Comparison of ENCODE assay signal across 19 mouse cellular contexts in genomic region chr1:38310496-38310895, GRCm38 (mm10).
"Had no signal": no experiment of that assay in that cellular context is flagged by ENCODE, and none has a peak within 500 bp of the region (broad histone marks: within the 10 kb centered on the region; RNA-seq: fewer than 3 reads in every experiment).

No protein-coding gene starts in this region.

- H3K9ac ChIP-seq: lung, embryonic 14.5 days; midbrain, embryonic 12.5 days; neural tube, embryonic 13.5 days; neural tube, embryonic 15.5 days had no signal

- H3K4me2 ChIP-seq: lung, embryonic 14.5 days; midbrain, embryonic 12.5 days; neural tube, embryonic 13.5 days; neural tube, embryonic 15.5 days had no signal

- DNase-seq: lung, adult 18-20 months; lung, embryonic 14.5 days; lung, postnatal 10 days; lung, postnatal 4 days; midbrain, embryonic 14.5 days; retina, postnatal 1 day; right cerebral cortex, adult 18-20 months; right cerebral cortex, postnatal 25 days; right cerebral cortex, postnatal 4 days; spleen, adult 18-20 months; thymus, adult 18-20 months; thymus, postnatal 14 days; thymus, postnatal 36 days had no signal

- H3K4me3 ChIP-seq: midbrain, embryonic 10.5 days; midbrain, embryonic 12.5 days; myocyte; neural tube, embryonic 13.5 days; neural tube, embryonic 15.5 days had no signal

- H3K27me3 ChIP-seq: midbrain, embryonic 12.5 days; neural tube, embryonic 13.5 days; neural tube, embryonic 15.5 days had no signal

- H3K9me3 ChIP-seq: midbrain, embryonic 10.5 days; midbrain, embryonic 12.5 days; neural tube, embryonic 13.5 days; neural tube, embryonic 15.5 days had no signal

- H3K36me3 ChIP-seq: midbrain, embryonic 10.5 days; midbrain, embryonic 12.5 days; neural tube, embryonic 13.5 days; neural tube, embryonic 15.5 days had no signal

- H3K4me1 ChIP-seq: midbrain, embryonic 10.5 days had no signal

- H3K27ac ChIP-seq: midbrain, embryonic 10.5 days; midbrain, embryonic 12.5 days; neural tube, embryonic 15.5 days had no signal

- ATAC-seq: midbrain, embryonic 16.5 days had no signal
